Mouse (Mus musculus): ENCODE measurements around the gene Clec14a.

Gene Clec14a

GRCm38 (mm10) chr12:58268563-58269501, at the start of gene Clec14a:
TSS of gene Clec14a (minus strand) at chr12:58269290.
- DNase-seq (ENCODE audit: low spot score in 2 of 2): peak; percentile 9 to 23

DNA sequence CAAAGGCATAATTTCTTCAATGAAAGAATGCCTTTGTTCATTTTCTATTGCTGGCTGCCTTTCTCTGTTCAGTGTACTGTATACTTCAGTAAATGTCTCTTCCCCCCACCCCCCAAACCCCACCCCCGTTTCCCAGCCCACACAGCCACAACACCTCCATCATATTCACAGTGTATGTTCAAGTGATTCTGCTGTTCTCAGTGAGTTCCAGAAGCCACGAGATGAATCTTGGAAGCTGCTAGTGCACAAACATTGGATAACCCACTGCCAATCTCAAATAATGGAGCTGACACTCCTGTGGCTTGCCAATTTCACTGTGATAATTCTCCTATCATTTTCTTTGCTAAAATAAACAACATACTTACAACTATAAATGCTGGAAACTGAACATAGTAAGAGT, 38.7 kb upstream of the Clec14a start:
- DNase-seq (ENCODE audit: low spot score in 2 of 2): no peak

GRCm38 (mm10) chr12:58306402-58306801, 37.3 kb upstream of the Clec14a start:
- DNase-seq (ENCODE audit: low spot score in 2 of 2): peak; percentile 63 to 71

DNA sequence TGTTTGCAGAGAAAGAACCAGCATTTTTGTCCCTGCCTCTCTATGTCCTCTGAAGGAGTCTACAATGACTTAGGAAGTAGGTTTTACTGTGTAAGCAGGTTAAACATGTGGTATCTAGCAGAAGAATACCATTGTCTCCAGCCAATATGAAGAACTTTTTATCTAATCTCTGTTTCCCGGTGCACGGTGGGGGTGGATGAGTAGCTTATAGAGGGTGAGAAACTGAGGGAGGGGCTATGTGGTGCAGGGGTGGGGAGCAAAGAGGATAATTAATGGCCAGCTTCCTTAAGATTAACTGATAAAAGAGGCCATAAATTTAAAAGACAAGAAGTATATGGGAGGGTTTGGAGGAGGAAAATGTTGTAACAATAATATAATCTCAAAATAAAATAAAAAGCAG, 36.5 kb upstream of the Clec14a start:
- no peak for DNase-seq (ENCODE audit: low spot score in 2 of 2)

DNA sequence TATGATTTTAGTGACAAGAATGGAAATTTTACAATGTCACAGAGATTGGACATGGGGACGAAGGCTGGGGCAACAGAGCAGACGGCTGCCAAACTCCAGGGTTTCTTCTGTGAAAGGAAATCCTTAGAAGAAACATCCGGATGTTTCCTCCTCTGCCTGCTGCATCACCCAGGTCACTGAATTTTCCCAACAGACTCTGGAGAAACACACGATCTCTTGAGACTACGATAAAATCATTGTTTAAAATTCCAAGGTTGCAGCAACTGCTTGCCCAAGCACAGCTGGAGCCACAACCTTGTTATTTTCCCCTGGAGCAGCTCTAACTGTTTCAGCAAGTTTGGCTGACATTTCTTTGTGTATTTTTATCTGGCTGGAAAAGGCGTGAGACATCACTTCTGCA, 27.9 kb upstream of the Clec14a start:
- no peak for DNase-seq (ENCODE audit: low spot score in 2 of 2)

- DNase-seq (ENCODE audit: low spot score in 2 of 2): no peak
Measured at GRCm38 (mm10) chr12:58285912-58286311, 16.8 kb upstream of the Clec14a start.

DNA sequence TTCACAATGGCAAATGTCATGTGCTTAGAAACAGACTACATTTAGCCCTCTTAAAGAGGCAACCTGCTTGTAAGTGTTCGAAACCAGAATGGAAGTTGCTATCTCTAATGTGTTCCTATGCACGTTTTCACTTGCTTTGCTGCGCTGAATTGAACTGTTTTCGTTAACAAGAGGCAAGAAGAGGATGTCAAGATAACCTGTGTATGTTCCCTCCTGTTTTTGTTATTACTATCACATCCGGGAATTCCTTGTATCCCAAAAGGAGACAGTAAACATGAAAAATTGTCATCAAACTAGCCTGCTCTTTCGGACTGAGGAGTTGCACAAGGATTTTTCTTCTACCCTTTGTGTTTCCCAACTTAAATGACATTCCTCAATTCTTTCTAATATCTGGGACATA, 1.4 kb upstream of the Clec14a start:
- no peak for DNase-seq (ENCODE audit: low spot score in 2 of 2)

GRCm38 (mm10) chr12:58269505-58269904, 415 bp upstream of the Clec14a start:
- DNase-seq (ENCODE audit: low spot score in 2 of 2): no peak

GRCm38 (mm10) chr12:58268186-58268562, 916 bp downstream of the Clec14a start:
- peak in 1 of 2 experiments; percentile 5 for DNase-seq (ENCODE audit: low spot score in 2 of 2)

- DNase-seq (ENCODE audit: low spot score in 2 of 2): no peak
Measured at GRCm38 (mm10) chr12:58267779-58268178, 1.3 kb downstream of the Clec14a start.

GRCm38 (mm10) chr12:58251901-58252300, 17.2 kb downstream of the Clec14a start:
- no peak for DNase-seq (ENCODE audit: low spot score in 2 of 2)

GRCm38 (mm10) chr12:58232489-58232888, 36.6 kb downstream of the Clec14a start:
- no peak for DNase-seq (ENCODE audit: low spot score in 2 of 2)

GRCm38 (mm10) chr12:58225644-58226043, 43.4 kb downstream of the Clec14a start:
- DNase-seq (ENCODE audit: low spot score in 2 of 2): no peak

DNA sequence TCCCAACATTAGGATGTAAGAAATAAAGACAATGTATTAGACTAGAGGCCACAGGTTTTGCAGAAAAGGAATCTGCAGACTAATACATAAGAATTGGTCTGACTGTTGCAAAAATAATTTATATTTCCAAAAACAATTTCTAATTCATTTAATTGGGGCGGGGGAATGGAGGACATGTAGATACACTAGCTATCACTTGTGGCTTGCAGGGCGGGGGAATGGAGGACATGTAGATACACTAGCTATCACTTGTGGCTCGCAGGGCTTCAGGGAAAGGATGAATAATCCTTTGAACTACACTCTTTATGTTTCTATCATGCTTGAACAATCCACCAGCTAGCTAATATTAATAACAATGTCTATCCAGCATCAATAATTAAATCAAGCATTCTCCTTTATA, 50.0 kb downstream of the Clec14a start:
- DNase-seq (ENCODE audit: low spot score in 2 of 2): no peak

GRCm38 (mm10) chr12:58216218-58216617, 52.9 kb downstream of the Clec14a start:
- DNase-seq (ENCODE audit: low spot score in 2 of 2): no peak

Data from urinary bladder, postnatal 36 days (tissue).